Mouse (Mus musculus): ENCODE data around the gene Rtl3. TPM values are rescaled to one million over a fixed set of nuclear protein-coding genes. Genes with fewer than 3 reads are reported as not detected.

Rtl3 gene
- polyA plus RNA-seq, 1 experiment from 2014 or later = 6.0 TPM

- no peaks in the 10 kb centered on the region for H3K4me1 ChIP-seq (ENCODE audit: control insufficient read depth, insufficient read depth, low read length)
- ATAC-seq (ENCODE audit: insufficient number of reproducible peaks, low FRiP score, low TSS enrichment, low read depth) (no peak), DNase-seq (ENCODE audit: low spot score) (no peak)
- H3K4me3 ChIP-seq (ENCODE audit: low read depth, low read length) = no peak overlapping the region
- H3K36me3 ChIP-seq (ENCODE audit: control insufficient read depth, insufficient read depth, low read length) = no peaks in the 10 kb centered on the region
- no peaks in the 10 kb centered on the region for H3K9me3 ChIP-seq (ENCODE audit: control insufficient read depth, low read length)
- H3K27me3 ChIP-seq (ENCODE audit: control insufficient read depth, insufficient read depth, low read length) = no peaks in the 10 kb centered on the region
- 90% methylated on average over 2 of the region's 2 CpGs for whole genome bisulfite sequencing
- no peak overlapping the region for H3K4me2 ChIP-seq (ENCODE audit: low read depth, severe bottlenecking)
- no peak overlapping the region for H3K9ac ChIP-seq (ENCODE audit: low read length)
- no peak overlapping the region for H3K27ac ChIP-seq (replicated peaks; ENCODE audit: low read depth, low read length)
Observed at GRCm38 (mm10) chrX:106804387-106804786, 36.1 kb downstream of the Rtl3 start.

GRCm38 (mm10) chrX:106794686-106795085 lies 45.8 kb downstream of the Rtl3 start:
- no peaks in the 10 kb centered on the region for H3K4me1 ChIP-seq (ENCODE audit: control insufficient read depth, insufficient read depth, low read length)
- DNase-seq (ENCODE audit: low spot score) = no peak

More at GRCm38 (mm10) chrX:106794686-106795085, 45.8 kb downstream of the Rtl3 start:
- 2% methylated on average over 2 of the region's 2 CpGs for WGBS
- Histone ChIP-seq H3K36me3 (ENCODE audit: control insufficient read depth, insufficient read depth, low read length) (no peaks in the 10 kb centered on the region), H3K9me3 (ENCODE audit: control insufficient read depth, low read length) (no peaks in the 10 kb centered on the region), H3K27me3 (ENCODE audit: control insufficient read depth, insufficient read depth, low read length) (no peaks in the 10 kb centered on the region), H3K4me2 (ENCODE audit: low read depth, severe bottlenecking) (no peak overlapping the region), H3K27ac (replicated peaks; ENCODE audit: low read depth, low read length) (no peak overlapping the region), H3K4me3 (ENCODE audit: low read depth, low read length) (no peak overlapping the region), H3K9ac (ENCODE audit: low read length) (no peak overlapping the region)
- no peak for ATAC-seq (ENCODE audit: insufficient number of reproducible peaks, low FRiP score, low TSS enrichment, low read depth)

Other genes starting within 250 kb of the Rtl3 start
- 1.0 and 1.3 TPM in 2 replicates for gene Cysltr1, start 237.0 kb downstream of the Rtl3 start, polyA plus RNA-seq (2014; fragmentation: Nextera tagmentation; extraction: Ambion mirVana)
- 33.0 and 33.1 TPM in 2 replicates for gene Lpar4, start 80.0 kb upstream of the Rtl3 start, polyA plus RNA-seq (2014; fragmentation: Nextera tagmentation; extraction: Ambion mirVana)
- gene P2ry10, start 247.8 kb upstream of the Rtl3 start, polyA plus RNA-seq (2014; fragmentation: Nextera tagmentation; extraction: Ambion mirVana) = 0.11 TPM in 1 of 2 replicates, not detected in the other

Data from limb, embryonic 11.5 days (tissue).